ENCODE assay signal across 20 mouse cellular contexts in the genomic region with DNA sequence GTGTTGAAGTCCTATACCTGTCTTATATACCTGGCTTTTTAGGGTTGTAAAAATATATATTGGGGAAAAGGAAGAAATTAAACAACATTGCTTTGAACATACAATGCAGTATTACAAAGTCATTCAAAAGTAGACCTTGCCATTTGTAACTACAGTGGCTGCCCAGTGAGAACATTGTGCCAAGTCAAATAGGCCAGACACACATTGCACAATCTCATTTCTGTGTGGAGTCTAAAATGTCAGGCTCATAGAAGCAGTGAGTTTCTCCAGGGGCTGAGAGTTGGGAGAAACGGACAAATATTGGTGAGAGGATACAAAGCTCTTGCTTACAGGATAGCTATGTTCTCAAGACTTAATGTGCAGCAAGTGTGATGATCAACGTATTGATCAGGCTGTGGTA. TPM values are rescaled to one million over a fixed set of nuclear protein-coding genes. Genes with fewer than 3 reads are reported as not detected.
A peak's percentile ranks its signal among the peaks of the same experiment; 100 is the strongest.
DNase-seq lines count a peak whose midpoint lies in the region; ATAC-seq lines count a peak whose summit lies in the region.
"Had no signal": no experiment of that assay in that cellular context is flagged by ENCODE, and none has a peak within 500 bp of the region (broad histone marks: within the 10 kb centered on the region; RNA-seq: fewer than 3 reads in every experiment).

No protein-coding gene starts in this region.

- no peak overlapping the region for H3K9ac ChIP-seq in hindbrain, embryonic 16.5 days (ENCODE audit: low read depth, low read length)
- no peak overlapping the region for H3K9ac ChIP-seq in forebrain, embryonic 12.5 days
- H3K9ac ChIP-seq: forebrain, postnatal 0 days; hindbrain, embryonic 12.5 days; midbrain, embryonic 12.5 days had no signal

- no peaks in the 10 kb centered on the region for H3K36me3 ChIP-seq in heart, embryonic 10.5 days
- no peaks in the 10 kb centered on the region for H3K36me3 ChIP-seq in hindbrain, embryonic 16.5 days (ENCODE audit: control insufficient read depth, insufficient read depth, low read length)
- no peaks in the 10 kb centered on the region for H3K36me3 ChIP-seq in forebrain, embryonic 12.5 days (replicated peaks)
- H3K36me3 ChIP-seq: hindbrain, embryonic 12.5 days; midbrain, embryonic 12.5 days had no signal

- H3K4me3 ChIP-seq in heart, embryonic 10.5 days: no peak overlapping the region
- no peak overlapping the region for H3K4me3 ChIP-seq in hindbrain, embryonic 16.5 days (ENCODE audit: low read length)
- no peak overlapping the region for H3K4me3 ChIP-seq in forebrain, embryonic 12.5 days (replicated peaks)
- H3K4me3 ChIP-seq: hindbrain, embryonic 12.5 days; midbrain, embryonic 12.5 days had no signal

- H3K27me3 ChIP-seq in heart, embryonic 10.5 days (ENCODE audit: insufficient read depth, poor library complexity, severe bottlenecking): no peaks in the 10 kb centered on the region
- H3K27me3 ChIP-seq in hindbrain, embryonic 16.5 days (replicated peaks; ENCODE audit: control insufficient read depth, insufficient read depth, low read length): no peaks in the 10 kb centered on the region
- no peaks in the 10 kb centered on the region for H3K27me3 ChIP-seq in forebrain, embryonic 12.5 days
- H3K27me3 ChIP-seq: CH12.LX; hindbrain, embryonic 12.5 days; midbrain, embryonic 12.5 days had no signal

- no peak overlapping the region for H3K4me2 ChIP-seq in hindbrain, embryonic 16.5 days (ENCODE audit: low read length)
- H3K4me2 ChIP-seq in forebrain, embryonic 12.5 days: no peak overlapping the region
- H3K4me2 ChIP-seq: hindbrain, embryonic 12.5 days; midbrain, embryonic 12.5 days had no signal

- no peak overlapping the region for H3K27ac ChIP-seq in heart, embryonic 10.5 days
- H3K27ac ChIP-seq in hindbrain, embryonic 16.5 days (ENCODE audit: low read depth, low read length): no peak overlapping the region
- no peak overlapping the region for H3K27ac ChIP-seq in forebrain, embryonic 12.5 days
- H3K27ac ChIP-seq: hindbrain, embryonic 12.5 days; midbrain, embryonic 12.5 days had no signal

- 0 out of 2 replicates have a peak, but pooled peaks cover 4% of the 10 kb centered on the region for H3K4me1 ChIP-seq in heart, embryonic 10.5 days
- H3K4me1 ChIP-seq in hindbrain, embryonic 16.5 days (ENCODE audit: control insufficient read depth, insufficient read depth, low read depth, low read length): no peaks in the 10 kb centered on the region
- H3K4me1 ChIP-seq in forebrain, embryonic 12.5 days: no peaks in the 10 kb centered on the region
- H3K4me1 ChIP-seq: hindbrain, embryonic 12.5 days; midbrain, embryonic 12.5 days had no signal

- H3K9me3 ChIP-seq in heart, embryonic 10.5 days: no peaks in the 10 kb centered on the region
- no peaks in the 10 kb centered on the region for H3K9me3 ChIP-seq in hindbrain, embryonic 16.5 days (ENCODE audit: control insufficient read depth, low read length)
- H3K9me3 ChIP-seq in forebrain, embryonic 12.5 days: no peaks in the 10 kb centered on the region
- H3K9me3 ChIP-seq: hindbrain, embryonic 12.5 days; midbrain, embryonic 12.5 days had no signal

- ATAC-seq in hindbrain, embryonic 16.5 days: no peak
- no peak for ATAC-seq in forebrain, embryonic 12.5 days (ENCODE audit: low FRiP score)
- ATAC-seq: forebrain, postnatal 0 days; intestine, postnatal 0 days had no signal

- DNase-seq in heart, adult 9 months (ENCODE audit: low spot score in 2 of 2): peak; percentile 15 to 33
- DNase-seq in heart, embryonic 10.5 days (ENCODE audit: low spot score): no peak
- DNase-seq in adrenal gland, postnatal 10 days: peak; percentile 49
- peak; percentile 20 for DNase-seq in fibroblast of lung, adult 2 months (ENCODE audit: low read depth)
- DNase-seq in lung, postnatal 14 days: peak; percentile 23
- DNase-seq: cerebellum, adult 11-12 months; forebrain, postnatal 0 days; kidney, postnatal 10 days; left cerebral cortex, postnatal 4 days; thymus, postnatal 25 days had no signal

- WGBS in heart, embryonic 10.5 days: 75% methylated on average over 2 of the region's 2 CpGs
- WGBS in hindbrain, embryonic 16.5 days: 87% methylated on average over 2 of the region's 2 CpGs
- 83% methylated on average over 2 of the region's 2 CpGs for WGBS in forebrain, embryonic 12.5 days

RNA-seq across cellular contexts. Expression of a gene that starts 7.9 kb away (rescaled TPM):
- 0.02 TPM in 1 of 2 replicates, not detected in the other for polyA plus RNA-seq in heart, embryonic 10.5 days (2016; fragmentation: Nextera tagmentation; extraction: Ambion mirVana)
- total RNA-seq in adrenal gland, postnatal 10 days (2021): 100 to 1,000 TPM in 1 of 2 experiments, 10 to 100 TPM in 1; 28.5 to 148 TPM
- polyA plus RNA-seq in hindbrain, embryonic 16.5 days (2015; fragmentation: Nextera tagmentation; extraction: Ambion mirVana): 0.04 and 0.05 TPM in 2 replicates
- not detected in 2 replicates for polyA plus RNA-seq in forebrain, embryonic 12.5 days (2016; fragmentation: Nextera tagmentation; extraction: Ambion mirVana)
- total RNA-seq: granulocyte monocyte progenitor cell, adult 5-6 weeks had no signal
- polyA plus RNA-seq: hindbrain, embryonic 12.5 days; intestine, postnatal 0 days; lung, embryonic 16.5 days; small intestine, adult 2 months; stomach, embryonic 14.5 days had no signal

RNA-seq across cellular contexts. Expression of a gene that starts 30.1 kb away (rescaled TPM):
- 0.04 and 0.18 TPM in 2 replicates for polyA plus RNA-seq in heart, embryonic 10.5 days (2016; fragmentation: Nextera tagmentation; extraction: Ambion mirVana)
- 100 to 1,000 TPM; 152 to 834 TPM for total RNA-seq in adrenal gland, postnatal 10 days (2021)
- 0.10 and 0.13 TPM in 2 replicates for polyA plus RNA-seq in hindbrain, embryonic 16.5 days (2015; fragmentation: Nextera tagmentation; extraction: Ambion mirVana)
- 0.05 TPM in 1 of 2 replicates, not detected in the other for polyA plus RNA-seq in forebrain, embryonic 12.5 days (2016; fragmentation: Nextera tagmentation; extraction: Ambion mirVana)
- total RNA-seq: granulocyte monocyte progenitor cell, adult 5-6 weeks had no signal
- polyA plus RNA-seq: hindbrain, embryonic 12.5 days; lung, embryonic 16.5 days; midbrain, embryonic 12.5 days; small intestine, adult 2 months had no signal

RNA-seq across cellular contexts. Expression of a gene that starts 47.0 kb away (rescaled TPM):
- 0.02 TPM in 1 of 2 replicates, not detected in the other for polyA plus RNA-seq in heart, embryonic 10.5 days (2016; fragmentation: Nextera tagmentation; extraction: Ambion mirVana)
- 100 to 1,000 TPM in 1 of 2 experiments, 10 to 100 TPM in 1; 28.5 to 190 TPM for total RNA-seq in adrenal gland, postnatal 10 days (2021)
- 1.1 and 10.1 TPM in 2 replicates for polyA plus RNA-seq in hindbrain, embryonic 16.5 days (2015; fragmentation: Nextera tagmentation; extraction: Ambion mirVana)
- polyA plus RNA-seq in forebrain, embryonic 12.5 days (2016; fragmentation: Nextera tagmentation; extraction: Ambion mirVana): 0.09 and 0.28 TPM in 2 replicates
- total RNA-seq: granulocyte monocyte progenitor cell, adult 5-6 weeks had no signal
- polyA plus RNA-seq: small intestine, adult 2 months had no signal

RNA-seq across cellular contexts. Expression of a gene that starts 59.1 kb away (rescaled TPM):
- not detected in 2 replicates for polyA plus RNA-seq in heart, embryonic 10.5 days (2016; fragmentation: Nextera tagmentation; extraction: Ambion mirVana)
- 100 to 1,000 TPM in 1 of 2 experiments, 10 to 100 TPM in 1; 42.9 to 267 TPM for total RNA-seq in adrenal gland, postnatal 10 days (2021)
- polyA plus RNA-seq in hindbrain, embryonic 16.5 days (2015; fragmentation: Nextera tagmentation; extraction: Ambion mirVana): 0.15 and 0.21 TPM in 2 replicates
- 0.05 and 0.08 TPM in 2 replicates for polyA plus RNA-seq in forebrain, embryonic 12.5 days (2016; fragmentation: Nextera tagmentation; extraction: Ambion mirVana)
- total RNA-seq: granulocyte monocyte progenitor cell, adult 5-6 weeks had no signal
- polyA plus RNA-seq: hindbrain, embryonic 12.5 days; lung, embryonic 16.5 days; small intestine, adult 2 months; stomach, embryonic 14.5 days had no signal
